Mouse (Mus musculus): Measurements from ENCODE around the gene Tmem132b.

DNA sequence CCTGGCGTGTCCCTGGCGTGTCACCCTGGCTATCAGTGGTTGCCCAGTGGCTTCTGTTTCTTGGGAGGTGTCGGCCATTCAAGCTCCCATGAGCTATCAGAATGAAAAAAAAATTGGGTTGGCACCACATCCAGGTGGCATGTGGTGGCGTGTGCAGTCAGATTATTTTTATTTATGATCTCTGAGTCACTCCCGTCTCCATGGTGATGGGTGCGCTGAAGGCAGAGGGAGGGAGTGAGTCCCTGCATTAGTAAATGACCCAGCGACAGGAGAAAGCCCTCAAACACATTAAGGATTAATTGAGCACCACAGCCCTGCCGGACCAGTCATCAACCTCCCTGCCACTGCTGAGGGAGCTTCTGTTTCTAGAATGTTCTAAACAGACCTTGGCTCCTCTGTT is 52.3 kb downstream of the Tmem132b start:
- TF ChIP-seq CTCF (IDR thresholded peaks at IDR 0.05; ENCODE audit: low read depth) (no peak), EP300 (IDR thresholded peaks at IDR 0.05; ENCODE audit: low read depth) (no peak)

All from liver, postnatal 0 days (tissue).